Mouse (Mus musculus) urinary bladder, adult 18-20 months (tissue): ENCODE measurements around the gene Sdr42e1.

ENCODE experiments used
- DNase-seq, 2 experiments: peaks; one replicate each; pipeline ENCODE4 v3.0.0; 2022; ENCODE audit warnings: low spot score in 2 of 2, mixed read lengths in 2 of 2

The Sdr42e1 gene

GRCm38 (mm10) chr8:117660358-117661031 is 13.0 kb downstream of the Sdr42e1 start:
- no peak for DNase-seq

GRCm38 (mm10) chr8:117658990-117659389 is 14.5 kb downstream of the Sdr42e1 start:
- no peak for DNase-seq

- no peak for DNase-seq
Observed at GRCm38 (mm10) chr8:117652318-117652717, 21.2 kb downstream of the Sdr42e1 start.

GRCm38 (mm10) chr8:117646440-117646839 is 27.0 kb downstream of the Sdr42e1 start:
- peak; percentile 63 to 66 for DNase-seq

GRCm38 (mm10) chr8:117646020-117646419 is 27.5 kb downstream of the Sdr42e1 start:
- DNase-seq, result peak in 1 of 2 experiments; percentile 47

- peak in 1 of 2 experiments; percentile 5 for DNase-seq
Observed at GRCm38 (mm10) chr8:117645486-117645885, 28.0 kb downstream of the Sdr42e1 start.

- DNase-seq, result no peak
Observed at GRCm38 (mm10) chr8:117639631-117640030, 33.9 kb downstream of the Sdr42e1 start.

GRCm38 (mm10) chr8:117637462-117637861 is 36.0 kb downstream of the Sdr42e1 start:
- no peak for DNase-seq

- DNase-seq, result no peak
Observed at GRCm38 (mm10) chr8:117634406-117634805, 39.1 kb downstream of the Sdr42e1 start.

GRCm38 (mm10) chr8:117632532-117632931 is 41.0 kb downstream of the Sdr42e1 start:
- DNase-seq, result no peak

GRCm38 (mm10) chr8:117627096-117627495 is 46.4 kb downstream of the Sdr42e1 start:
- DNase-seq, result no peak

- no peak for DNase-seq
Observed at GRCm38 (mm10) chr8:117626040-117626838, 47.2 kb downstream of the Sdr42e1 start.

GRCm38 (mm10) chr8:117612861-117613260 is 60.6 kb downstream of the Sdr42e1 start:
- DNase-seq, result no peak
